ENCODE assay signal across 14 mouse cellular contexts in the genomic region with DNA sequence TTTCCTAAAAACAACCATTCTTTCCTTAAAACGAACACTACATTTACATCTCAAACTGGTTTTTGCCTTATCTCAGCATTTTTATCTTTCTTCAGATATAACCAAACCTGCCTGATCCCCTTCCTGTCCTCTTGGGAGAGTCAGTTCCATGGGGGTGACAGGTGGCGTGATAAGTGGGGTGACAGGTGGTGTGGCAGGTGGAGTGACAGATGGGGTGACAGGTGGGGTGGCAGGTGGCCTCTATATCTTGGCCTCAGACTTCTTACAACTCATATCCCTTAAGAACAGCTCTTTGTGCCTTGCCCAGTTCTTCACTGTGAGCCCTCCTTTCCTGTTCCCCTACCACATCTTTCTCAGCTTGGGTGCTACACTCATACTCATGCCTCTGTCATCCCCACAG.
"Had no signal": no experiment of that assay in that cellular context is flagged by ENCODE, and none has a peak within 500 bp of the region (broad histone marks: within the 10 kb centered on the region; RNA-seq: fewer than 3 reads in every experiment).

No protein-coding gene starts in this region.

- H3K27ac ChIP-seq: limb, embryonic 13.5 days; liver, embryonic 14.5 days; midbrain, embryonic 10.5 days; neural tube, embryonic 12.5 days had no signal

- H3K27me3 ChIP-seq: limb, embryonic 13.5 days; neural tube, embryonic 12.5 days had no signal

- H3K4me1 ChIP-seq: limb, embryonic 13.5 days; midbrain, embryonic 10.5 days; neural tube, embryonic 12.5 days had no signal

- H3K36me3 ChIP-seq: limb, embryonic 13.5 days; midbrain, embryonic 10.5 days; neural tube, embryonic 12.5 days had no signal

- DNase-seq: kidney, postnatal 10 days; kidney, postnatal 4 days; left cerebral cortex, postnatal 4 days; lung, adult 18-20 months; lung, postnatal 4 days; midbrain, embryonic 14.5 days; right cerebral cortex, postnatal 4 days; spleen, adult 18-20 months; thymus, adult 18-20 months; thymus, postnatal 25 days had no signal

- H3K4me3 ChIP-seq: limb, embryonic 13.5 days; midbrain, embryonic 10.5 days; neural tube, embryonic 12.5 days had no signal

- H3K9me3 ChIP-seq: limb, embryonic 13.5 days; midbrain, embryonic 10.5 days; neural tube, embryonic 12.5 days had no signal
